Mouse (Mus musculus): Measurements from ENCODE around the gene Lrrfip1. TPM values are rescaled to one million over a fixed set of nuclear protein-coding genes. Genes with fewer than 3 reads are reported as not detected.

Lrrfip1 gene
- polyA plus RNA-seq, 1 experiment from 2014 or later, result 30.1 TPM

GRCm38 (mm10) chr1:91001871-91002539 is 3.5 kb downstream of the Lrrfip1 start:
- Histone ChIP-seq H3K9me3 (ENCODE audit: control insufficient read depth, low read length) (no peaks in the 10 kb centered on the region), H3K27me3 (ENCODE audit: control insufficient read depth, insufficient read depth, low read length) (no peaks in the 10 kb centered on the region), H3K27ac (replicated peaks; ENCODE audit: low read depth, low read length) (no peak overlapping the region), H3K4me1 (ENCODE audit: control insufficient read depth, insufficient read depth, low read length) (peaks cover 22% of the 10 kb centered on the region), H3K4me2 (ENCODE audit: low read length) (no peak overlapping the region), H3K4me3 (replicated peaks; ENCODE audit: low read depth, low read length) (no peak overlapping the region), H3K36me3 (ENCODE audit: control insufficient read depth, insufficient read depth, low read length) (no peaks in the 10 kb centered on the region), H3K9ac (replicated peaks; ENCODE audit: low read length) (no peak overlapping the region)
- ATAC-seq (ENCODE audit: low FRiP score, low TSS enrichment), result no peak
- no peak for DNase-seq
- WGBS, result 95% methylated on average over 3 of the region's 3 CpGs

GRCm38 (mm10) chr1:91002641-91003040 is 4.1 kb downstream of the Lrrfip1 start:
- H3K9me3 ChIP-seq (ENCODE audit: control insufficient read depth, low read length), result no peaks in the 10 kb centered on the region
- no peak for ATAC-seq (ENCODE audit: low FRiP score, low TSS enrichment)
- H3K4me3 ChIP-seq (replicated peaks; ENCODE audit: low read depth, low read length), result no peak overlapping the region
- 86% methylated on average over 3 of the region's 3 CpGs for WGBS
- DNase-seq, result no peak
- no peaks in the 10 kb centered on the region for H3K36me3 ChIP-seq (ENCODE audit: control insufficient read depth, insufficient read depth, low read length)
- H3K27me3 ChIP-seq (ENCODE audit: control insufficient read depth, insufficient read depth, low read length), result no peaks in the 10 kb centered on the region
- H3K27ac ChIP-seq (replicated peaks; ENCODE audit: low read depth, low read length), result no peak overlapping the region
- no peak overlapping the region for H3K4me2 ChIP-seq (ENCODE audit: low read length)
- H3K9ac ChIP-seq (replicated peaks; ENCODE audit: low read length), result no peak overlapping the region
- peaks cover 22% of the 10 kb centered on the region for H3K4me1 ChIP-seq (ENCODE audit: control insufficient read depth, insufficient read depth, low read length)

- no peak overlapping the region for H3K4me3 ChIP-seq (replicated peaks; ENCODE audit: low read depth, low read length)
- H3K9ac ChIP-seq (replicated peaks; ENCODE audit: low read length), result no peak overlapping the region
- ATAC-seq (ENCODE audit: low FRiP score, low TSS enrichment) (no peak), DNase-seq (no peak)
- H3K27me3 ChIP-seq (ENCODE audit: control insufficient read depth, insufficient read depth, low read length), result no peaks in the 10 kb centered on the region
- no peak overlapping the region for H3K4me2 ChIP-seq (ENCODE audit: low read length)
- peaks cover 19% of the 10 kb centered on the region for H3K4me1 ChIP-seq (ENCODE audit: control insufficient read depth, insufficient read depth, low read length)
- H3K36me3 ChIP-seq (ENCODE audit: control insufficient read depth, insufficient read depth, low read length), result no peaks in the 10 kb centered on the region
- H3K9me3 ChIP-seq (ENCODE audit: control insufficient read depth, low read length), result no peaks in the 10 kb centered on the region
- 93% methylated on average over 8 of the region's 8 CpGs for WGBS
- H3K27ac ChIP-seq (replicated peaks; ENCODE audit: low read depth, low read length), result no peak overlapping the region
These were observed 5.2 kb downstream of the Lrrfip1 start for GRCm38 (mm10) chr1:91003522-91004253.

GRCm38 (mm10) chr1:91006037-91006436 is 7.5 kb downstream of the Lrrfip1 start:
- H3K27me3 ChIP-seq (ENCODE audit: control insufficient read depth, insufficient read depth, low read length), result no peaks in the 10 kb centered on the region
- 88% methylated on average over 5 of the region's 5 CpGs for WGBS
- ATAC-seq (ENCODE audit: low FRiP score, low TSS enrichment), result no peak
- no peaks in the 10 kb centered on the region for H3K9me3 ChIP-seq (ENCODE audit: control insufficient read depth, low read length)
- no peaks in the 10 kb centered on the region for H3K36me3 ChIP-seq (ENCODE audit: control insufficient read depth, insufficient read depth, low read length)
- no peak overlapping the region for H3K4me2 ChIP-seq (ENCODE audit: low read length)
- H3K27ac ChIP-seq (replicated peaks; ENCODE audit: low read depth, low read length), result no peak overlapping the region
- no peak for DNase-seq
- no peak overlapping the region for H3K9ac ChIP-seq (replicated peaks; ENCODE audit: low read length)
- no peaks in the 10 kb centered on the region for H3K4me1 ChIP-seq (ENCODE audit: control insufficient read depth, insufficient read depth, low read length)
- H3K4me3 ChIP-seq (replicated peaks; ENCODE audit: low read depth, low read length), result no peak overlapping the region

GRCm38 (mm10) chr1:91006708-91007107 is 8.2 kb downstream of the Lrrfip1 start:
- ATAC-seq (ENCODE audit: low FRiP score, low TSS enrichment), result no peak
- no peak for DNase-seq
- Histone ChIP-seq H3K4me2 (ENCODE audit: low read length) (no peak overlapping the region), H3K4me3 (replicated peaks; ENCODE audit: low read depth, low read length) (no peak overlapping the region), H3K36me3 (ENCODE audit: control insufficient read depth, insufficient read depth, low read length) (no peaks in the 10 kb centered on the region), H3K4me1 (ENCODE audit: control insufficient read depth, insufficient read depth, low read length) (no peaks in the 10 kb centered on the region), H3K27me3 (ENCODE audit: control insufficient read depth, insufficient read depth, low read length) (no peaks in the 10 kb centered on the region), H3K9ac (replicated peaks; ENCODE audit: low read length) (no peak overlapping the region), H3K9me3 (ENCODE audit: control insufficient read depth, low read length) (no peaks in the 10 kb centered on the region), H3K27ac (replicated peaks; ENCODE audit: low read depth, low read length) (no peak overlapping the region)
- WGBS, result 93% methylated on average over 9 of the region's 9 CpGs

- DNase-seq (no peak), ATAC-seq (ENCODE audit: low FRiP score, low TSS enrichment) (no peak)
- Histone ChIP-seq H3K36me3 (ENCODE audit: control insufficient read depth, insufficient read depth, low read length) (no peaks in the 10 kb centered on the region), H3K27ac (replicated peaks; ENCODE audit: low read depth, low read length) (no peak overlapping the region), H3K4me1 (ENCODE audit: control insufficient read depth, insufficient read depth, low read length) (no peaks in the 10 kb centered on the region), H3K4me2 (ENCODE audit: low read length) (no peak overlapping the region), H3K9ac (replicated peaks; ENCODE audit: low read length) (no peak overlapping the region), H3K4me3 (replicated peaks; ENCODE audit: low read depth, low read length) (no peak overlapping the region), H3K9me3 (ENCODE audit: control insufficient read depth, low read length) (no peaks in the 10 kb centered on the region), H3K27me3 (ENCODE audit: control insufficient read depth, insufficient read depth, low read length) (no peaks in the 10 kb centered on the region)
- WGBS, result 93% methylated on average over 14 of the region's 14 CpGs
These were observed 9.7 kb downstream of the Lrrfip1 start for GRCm38 (mm10) chr1:91008147-91008682.

- Histone ChIP-seq H3K4me2 (ENCODE audit: low read length) (no peak overlapping the region), H3K4me1 (ENCODE audit: control insufficient read depth, insufficient read depth, low read length) (no peaks in the 10 kb centered on the region), H3K27me3 (ENCODE audit: control insufficient read depth, insufficient read depth, low read length) (no peaks in the 10 kb centered on the region), H3K4me3 (replicated peaks; ENCODE audit: low read depth, low read length) (no peak overlapping the region), H3K9me3 (ENCODE audit: control insufficient read depth, low read length) (no peaks in the 10 kb centered on the region), H3K27ac (replicated peaks; ENCODE audit: low read depth, low read length) (no peak overlapping the region), H3K36me3 (ENCODE audit: control insufficient read depth, insufficient read depth, low read length) (no peaks in the 10 kb centered on the region), H3K9ac (replicated peaks; ENCODE audit: low read length) (no peak overlapping the region)
- DNase-seq (no peak), ATAC-seq (ENCODE audit: low FRiP score, low TSS enrichment) (no peak)
- WGBS, result 93% methylated on average over 9 of the region's 9 CpGs
These were observed 10.2 kb downstream of the Lrrfip1 start for GRCm38 (mm10) chr1:91008746-91009145.

GRCm38 (mm10) chr1:91009266-91009665 is 10.7 kb downstream of the Lrrfip1 start:
- 94% methylated on average over 6 of the region's 6 CpGs for WGBS
- H3K27me3 ChIP-seq (ENCODE audit: control insufficient read depth, insufficient read depth, low read length), result no peaks in the 10 kb centered on the region
- DNase-seq, result no peak

GRCm38 (mm10) chr1:91010216-91010615 is 11.7 kb downstream of the Lrrfip1 start:
- H3K4me3 ChIP-seq (replicated peaks; ENCODE audit: low read depth, low read length), result no peak overlapping the region
- no peaks in the 10 kb centered on the region for H3K36me3 ChIP-seq (ENCODE audit: control insufficient read depth, insufficient read depth, low read length)
- DNase-seq, result no peak
- 92% methylated on average over 7 of the region's 7 CpGs for WGBS
- H3K4me1 ChIP-seq (ENCODE audit: control insufficient read depth, insufficient read depth, low read length), result no peaks in the 10 kb centered on the region
- no peak overlapping the region for H3K4me2 ChIP-seq (ENCODE audit: low read length)
- ATAC-seq (ENCODE audit: low FRiP score, low TSS enrichment), result no peak
- no peak overlapping the region for H3K9ac ChIP-seq (replicated peaks; ENCODE audit: low read length)
- H3K27ac ChIP-seq (replicated peaks; ENCODE audit: low read depth, low read length), result no peak overlapping the region
- H3K9me3 ChIP-seq (ENCODE audit: control insufficient read depth, low read length), result no peaks in the 10 kb centered on the region
- no peaks in the 10 kb centered on the region for H3K27me3 ChIP-seq (ENCODE audit: control insufficient read depth, insufficient read depth, low read length)

More at GRCm38 (mm10) chr1:91009266-91009665, 10.7 kb downstream of the Lrrfip1 start:
- ATAC-seq (ENCODE audit: low FRiP score, low TSS enrichment), result no peak
- H3K4me2 ChIP-seq (ENCODE audit: low read length), result no peak overlapping the region
- no peak overlapping the region for H3K4me3 ChIP-seq (replicated peaks; ENCODE audit: low read depth, low read length)
- H3K4me1 ChIP-seq (ENCODE audit: control insufficient read depth, insufficient read depth, low read length), result no peaks in the 10 kb centered on the region
- no peaks in the 10 kb centered on the region for H3K9me3 ChIP-seq (ENCODE audit: control insufficient read depth, low read length)
- no peak overlapping the region for H3K27ac ChIP-seq (replicated peaks; ENCODE audit: low read depth, low read length)
- H3K9ac ChIP-seq (replicated peaks; ENCODE audit: low read length), result no peak overlapping the region
- no peaks in the 10 kb centered on the region for H3K36me3 ChIP-seq (ENCODE audit: control insufficient read depth, insufficient read depth, low read length)
